ENCODE assay signal across 8 mouse cellular contexts in the genomic region with DNA sequence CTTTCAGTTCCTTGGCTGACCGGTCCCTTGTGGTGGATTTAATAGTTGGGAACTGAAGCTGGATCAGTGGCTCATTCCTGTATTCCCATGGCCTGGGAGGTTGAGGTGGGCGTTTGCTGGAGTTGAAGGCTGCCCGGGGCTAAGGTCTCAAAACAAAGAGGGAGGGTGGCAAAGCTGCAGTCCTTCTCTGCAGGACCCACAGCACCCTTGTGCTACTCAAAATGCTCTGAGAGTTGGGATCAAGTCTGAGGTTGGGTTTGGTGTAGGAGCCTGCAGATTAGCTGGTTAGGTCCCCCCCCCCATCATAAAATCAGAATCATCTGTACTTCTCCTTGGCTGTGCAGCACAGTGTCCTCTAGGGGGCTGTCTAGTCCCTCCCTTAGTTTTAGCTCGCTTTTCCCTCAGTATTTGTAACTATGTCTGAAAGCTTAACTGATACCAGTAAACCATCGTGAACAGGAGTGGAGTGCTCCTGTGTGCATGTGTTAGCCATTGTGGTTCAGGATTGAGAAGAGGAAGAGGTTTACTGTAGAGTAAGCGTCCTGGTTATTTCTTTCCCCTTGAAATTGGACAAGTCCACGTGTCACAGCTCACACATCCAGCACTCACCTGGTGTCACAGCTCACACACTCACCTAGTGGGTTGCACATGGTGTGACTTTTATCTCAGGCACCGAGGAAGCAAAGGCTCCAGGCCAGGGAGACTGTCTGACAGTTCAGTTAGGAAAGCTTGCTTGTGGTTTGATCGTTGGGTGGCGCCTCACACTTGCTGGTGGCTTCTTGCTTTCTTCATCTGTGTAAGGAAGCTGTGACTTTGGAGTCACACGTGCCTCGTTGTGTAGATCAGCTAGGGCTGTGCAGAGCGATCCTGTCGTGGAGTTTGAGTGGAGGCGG. TPM values are rescaled to one million over a fixed set of nuclear protein-coding genes. Genes with fewer than 3 reads are reported as not detected.
DNase-seq lines count a peak whose midpoint lies in the region; ATAC-seq and TF ChIP-seq lines count a peak whose summit lies in the region.

No protein-coding gene starts in this region.

- H3K4me2 ChIP-seq in kidney, postnatal 0 days (ENCODE audit: low read length) = peak overlapping the region; percentile 9; the same call in 1 of the 2 replicates
- peak overlapping the region; percentile 67 for H3K4me2 ChIP-seq in hindbrain, embryonic 14.5 days (replicated peaks)
- H3K4me2 ChIP-seq in midbrain, embryonic 16.5 days (ENCODE audit: low read length) = peak overlapping the region; percentile 73; the same call in 1 of the 2 replicates

- H3K27me3 ChIP-seq in kidney, postnatal 0 days (ENCODE audit: insufficient read depth, low read length) = no peaks in the 10 kb centered on the region
- no peaks in the 10 kb centered on the region for H3K27me3 ChIP-seq in hindbrain, embryonic 14.5 days (ENCODE audit: control insufficient read depth, insufficient read depth, low read length)
- no peaks in the 10 kb centered on the region for H3K27me3 ChIP-seq in midbrain, embryonic 16.5 days (ENCODE audit: control insufficient read depth, insufficient read depth, low read depth, low read length)

- H3K9ac ChIP-seq in kidney, postnatal 0 days (ENCODE audit: low read depth, low read length) = no peak overlapping the region
- H3K9ac ChIP-seq in hindbrain, embryonic 14.5 days = peak overlapping the region; percentile 99; the same call in 1 of the 2 replicates
- H3K9ac ChIP-seq in midbrain, embryonic 16.5 days (ENCODE audit: low read depth, low read length) = no peak overlapping the region

- H3K4me3 ChIP-seq in kidney, postnatal 0 days (replicated peaks; ENCODE audit: low read depth, low read length) = no peak overlapping the region
- H3K4me3 ChIP-seq in hindbrain, embryonic 14.5 days (replicated peaks; ENCODE audit: low read length) = no peak overlapping the region; the same call in 1 of the 2 replicates
- no peak overlapping the region; the same call in 1 of the 2 replicates for H3K4me3 ChIP-seq in midbrain, embryonic 16.5 days (ENCODE audit: low read depth, low read length)

- peaks cover 61% of the 10 kb centered on the region for H3K36me3 ChIP-seq in kidney, postnatal 0 days (ENCODE audit: insufficient read depth, low read length)
- H3K36me3 ChIP-seq in hindbrain, embryonic 14.5 days (replicated peaks; ENCODE audit: control insufficient read depth, insufficient read depth) = peaks cover 77% of the 10 kb centered on the region
- peaks cover 52% of the 10 kb centered on the region for H3K36me3 ChIP-seq in midbrain, embryonic 16.5 days (ENCODE audit: control insufficient read depth, insufficient read depth, low read length)

- 66% methylated on average over 15 of the region's 15 CpGs for WGBS in kidney, postnatal 0 days
- 85% methylated on average over 15 of the region's 15 CpGs for WGBS in hindbrain, embryonic 14.5 days
- 79% methylated on average over 15 of the region's 15 CpGs for WGBS in midbrain, embryonic 16.5 days

- no peak overlapping the region; the same call in 1 of the 2 replicates for H3K27ac ChIP-seq in kidney, postnatal 0 days
- H3K27ac ChIP-seq in hindbrain, embryonic 14.5 days = no peak overlapping the region
- H3K27ac ChIP-seq in midbrain, embryonic 16.5 days (ENCODE audit: low read length) = no peak overlapping the region

- no peaks in the 10 kb centered on the region for H3K9me3 ChIP-seq in kidney, postnatal 0 days (replicated peaks; ENCODE audit: low read length)
- H3K9me3 ChIP-seq in hindbrain, embryonic 14.5 days (ENCODE audit: control insufficient read depth, low read length) = no peaks in the 10 kb centered on the region
- H3K9me3 ChIP-seq in midbrain, embryonic 16.5 days (replicated peaks; ENCODE audit: control insufficient read depth, low read length, poor library complexity, severe bottlenecking) = no peaks in the 10 kb centered on the region

- H3K4me1 ChIP-seq in kidney, postnatal 0 days (replicated peaks; ENCODE audit: insufficient read depth, low read length) = peaks cover 17% of the 10 kb centered on the region
- H3K4me1 ChIP-seq in hindbrain, embryonic 14.5 days (replicated peaks; ENCODE audit: control insufficient read depth, insufficient read depth, low read length) = peaks cover 26% of the 10 kb centered on the region
- H3K4me1 ChIP-seq in midbrain, embryonic 16.5 days (ENCODE audit: control insufficient read depth, insufficient read depth, low read length) = peaks cover 23% of the 10 kb centered on the region

- ATAC-seq in kidney, postnatal 0 days (replicated peaks; ENCODE audit: low FRiP score, low read depth) = no peak
- ATAC-seq in hindbrain, embryonic 14.5 days (ENCODE audit: low FRiP score) = no peak
- no peak for ATAC-seq in midbrain, embryonic 16.5 days

- DNase-seq in kidney, postnatal 0 days (ENCODE audit: low spot score) = peak; percentile 81
- no peak for DNase-seq in kidney, adult 18-20 months
- peak; percentile 61 for DNase-seq in ZHBTc4 (ENCODE audit: low read depth, low spot score)
- no peak for DNase-seq in hindbrain, embryonic 14.5 days (ENCODE audit: low spot score)
- no peak for DNase-seq in spleen, adult 12 weeks (ENCODE audit: low spot score)
- DNase-seq in testis, postnatal 14 days (ENCODE audit: low spot score) = no peak
- no peak for DNase-seq in urinary bladder, adult 2 months (ENCODE audit: low spot score)

- TF ChIP-seq CTCF in kidney, postnatal 0 days (IDR thresholded peaks at IDR 0.05; ENCODE audit: low read depth) = peak; percentile 70

RNA-seq across cellular contexts. Expression of gene Ddx39b, which starts 4.4 kb away (rescaled TPM):
- polyA plus RNA-seq in kidney, postnatal 0 days (2015; fragmentation: Nextera tagmentation; extraction: Ambion mirVana) = 303 and 329 TPM in 2 replicates
- polyA plus RNA-seq in hindbrain, embryonic 14.5 days (2014; fragmentation: Nextera tagmentation; extraction: Ambion mirVana) = 341 and 346 TPM in 2 replicates
- polyA plus RNA-seq in midbrain, embryonic 16.5 days (2015; fragmentation: Nextera tagmentation; extraction: Ambion mirVana) = 339 and 357 TPM in 2 replicates
- 314 and 350 TPM in 2 replicates for polyA plus RNA-seq in urinary bladder, adult 2 months (2012; rRNA removed)

RNA-seq across cellular contexts. Expression of gene Nfkbil1, which starts 10.4 kb away (rescaled TPM):
- polyA plus RNA-seq in kidney, postnatal 0 days (2015; fragmentation: Nextera tagmentation; extraction: Ambion mirVana) = 11.7 and 14.5 TPM in 2 replicates
- polyA plus RNA-seq in hindbrain, embryonic 14.5 days (2014; fragmentation: Nextera tagmentation; extraction: Ambion mirVana) = 3.5 and 3.8 TPM in 2 replicates
- 9.2 and 9.4 TPM in 2 replicates for polyA plus RNA-seq in midbrain, embryonic 16.5 days (2015; fragmentation: Nextera tagmentation; extraction: Ambion mirVana)
- 14.0 and 15.4 TPM in 2 replicates for polyA plus RNA-seq in urinary bladder, adult 2 months (2012; rRNA removed)

RNA-seq across cellular contexts. Expression of gene Atp6v1g2, which starts 12.5 kb away (rescaled TPM):
- 6.6 and 6.7 TPM in 2 replicates for polyA plus RNA-seq in kidney, postnatal 0 days (2015; fragmentation: Nextera tagmentation; extraction: Ambion mirVana)
- polyA plus RNA-seq in hindbrain, embryonic 14.5 days (2014; fragmentation: Nextera tagmentation; extraction: Ambion mirVana) = 122 and 138 TPM in 2 replicates
- 111 and 139 TPM in 2 replicates for polyA plus RNA-seq in midbrain, embryonic 16.5 days (2015; fragmentation: Nextera tagmentation; extraction: Ambion mirVana)
- 11.9 and 14.5 TPM in 2 replicates for polyA plus RNA-seq in urinary bladder, adult 2 months (2012; rRNA removed)

RNA-seq across cellular contexts. Expression of gene H2-D1, which starts 16.6 kb away (rescaled TPM):
- polyA plus RNA-seq in kidney, postnatal 0 days (2015; fragmentation: Nextera tagmentation; extraction: Ambion mirVana) = 111 and 125 TPM in 2 replicates
- 95.5 and 98.1 TPM in 2 replicates for polyA plus RNA-seq in hindbrain, embryonic 14.5 days (2014; fragmentation: Nextera tagmentation; extraction: Ambion mirVana)
- 82.5 and 109 TPM in 2 replicates for polyA plus RNA-seq in midbrain, embryonic 16.5 days (2015; fragmentation: Nextera tagmentation; extraction: Ambion mirVana)
- 589 and 606 TPM in 2 replicates for polyA plus RNA-seq in urinary bladder, adult 2 months (2012; rRNA removed)

RNA-seq across cellular contexts. Expression of gene Gm16181, which starts 25.3 kb away (rescaled TPM):
- polyA plus RNA-seq in kidney, postnatal 0 days (2015; fragmentation: Nextera tagmentation; extraction: Ambion mirVana) = 0.25 and 0.29 TPM in 2 replicates
- not detected in 2 replicates for polyA plus RNA-seq in hindbrain, embryonic 14.5 days (2014; fragmentation: Nextera tagmentation; extraction: Ambion mirVana)
- polyA plus RNA-seq in midbrain, embryonic 16.5 days (2015; fragmentation: Nextera tagmentation; extraction: Ambion mirVana) = 0.38 and 0.57 TPM in 2 replicates
- 0.18 TPM in 1 of 2 replicates, not detected in the other for polyA plus RNA-seq in urinary bladder, adult 2 months (2012; rRNA removed)

Comparison
In these comparisons a context has a peak if more than half of its experiments do, and no peak if none do; other contexts are left out.
1. DNase-seq: peak in kidney, postnatal 0 days (single experiment) and ZHBTc4 (single experiment); none in kidney, adult 18-20 months (single experiment), hindbrain, embryonic 14.5 days (single experiment), spleen, adult 12 weeks (single experiment), testis, postnatal 14 days (single experiment) and urinary bladder, adult 2 months (single experiment).
2. H3K4me2 ChIP-seq: peak in every context shown above with its lines; median percentile 73 in midbrain, embryonic 16.5 days; 67 in hindbrain, embryonic 14.5 days; 9 in kidney, postnatal 0 days.